Mouse (Mus musculus) stomach, embryonic 16.5 days (tissue): ENCODE measurements around the gene Rab29. TPM values are rescaled to one million over a fixed set of nuclear protein-coding genes. Genes with fewer than 3 reads are reported as not detected.

Source experiments
- ATAC-seq: fragments of 200-750 bp; cut with Nextera tagmentation; 2 replicates; pipeline ENCODE4 v1.8.0; 2017; ENCODE audit warnings: moderate number of reproducible peaks, moderate TSS enrichment; ENCODE audit not compliant: insufficient read depth, low FRiP score
- H3K27ac ChIP-seq: fragments of 300-500 bp; sonication (generic); 2 replicates; pipeline ENCODE4 v1.5.1; 2014; ENCODE audit warnings: low read length
- H3K27me3 ChIP-seq: fragments of 300-500 bp; sonication (generic); 2 replicates; pipeline ENCODE4 v1.6.1; 2014; ENCODE audit warnings: low read length, control low read depth, mixed read lengths; ENCODE audit not compliant: control insufficient read depth, insufficient read depth
- H3K36me3 ChIP-seq: fragments of 300-500 bp; sonication (generic); 2 replicates; pipeline ENCODE4 v1.6.1; 2014; ENCODE audit warnings: low read length; ENCODE audit not compliant: control insufficient read depth, insufficient read depth
- H3K4me1 ChIP-seq: fragments of 300-500 bp; sonication (generic); 2 replicates; pipeline ENCODE4 v1.6.1; 2014; ENCODE audit warnings: low read length, control low read depth, mixed read lengths; ENCODE audit not compliant: control insufficient read depth, insufficient read depth
- H3K4me2 ChIP-seq: fragments of 300-500 bp; sonication (generic); 2 replicates; pipeline ENCODE4 v1.6.1; 2014; ENCODE audit warnings: low read depth, low read length, mixed read lengths
- H3K4me3 ChIP-seq: fragments of 300-500 bp; sonication (generic); replicated peaks from 2 replicates; pipeline ENCODE4 v1.5.1; 2014; ENCODE audit warnings: mild to moderate bottlenecking, low read length
- H3K9ac ChIP-seq: fragments of 300-500 bp; sonication (generic); 2 replicates; pipeline ENCODE4 v1.6.1; 2014; ENCODE audit warnings: low read length
- H3K9me3 ChIP-seq: fragments of 300-500 bp; sonication (generic); replicated peaks from 2 replicates; pipeline ENCODE4 v1.6.1; 2016; ENCODE audit warnings: low read length, control low read depth; ENCODE audit not compliant: control insufficient read depth
- WGBS: fragments of 180-500 bp; shearing (Covaris S2); extraction: QIAGEN DNeasy Blood & Tissue Kit; methylation state at CpG from one replicate; pipeline ENCODE4 v1.1.7; 2014; 5-methylcytosine and 5-hydroxymethylcytosine counted together
- polyA plus RNA-seq: library from polyadenylated mRNA; unstranded; fragments of >200 nt; fragmentation: Nextera tagmentation; extraction: Ambion mirVana; gene quantifications from 2 replicates; pipeline ENCODE4 v1.2.1, GENCODE M21; 2015

Gene Rab29
- polyA plus RNA-seq, 1 experiment from 2014 or later: 28.6 TPM

DNA sequence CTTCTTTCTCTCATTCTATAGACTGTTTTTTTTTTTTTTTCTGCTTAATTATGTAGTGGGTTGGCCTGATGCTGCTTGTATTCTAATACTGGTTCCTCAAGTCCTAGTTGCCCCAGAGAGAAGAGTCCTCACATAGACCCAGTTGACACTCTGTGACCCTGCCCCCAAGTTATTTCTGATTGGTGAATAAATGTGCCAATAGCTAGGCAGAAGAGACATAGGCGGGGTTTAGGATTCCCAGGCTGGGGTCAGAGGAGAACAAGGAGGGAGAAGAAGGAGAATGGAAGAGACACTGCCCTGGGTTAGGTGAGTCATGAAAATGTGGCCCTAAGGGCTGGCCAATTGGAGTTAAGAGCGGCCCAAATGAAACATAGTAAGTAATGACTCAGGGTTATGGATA, 12.8 kb downstream of the Rab29 start:
- H3K4me2 ChIP-seq: no peak overlapping the region
- H3K27me3 ChIP-seq: no peaks in the 10 kb centered on the region
- H3K4me1 ChIP-seq: no peaks in the 10 kb centered on the region
- no peak overlapping the region for H3K27ac ChIP-seq
- H3K9ac ChIP-seq: no peak overlapping the region
- 71% methylated on average over 2 of the region's 2 CpGs for WGBS
- H3K36me3 ChIP-seq: no peaks in the 10 kb centered on the region
- no peak overlapping the region for H3K4me3 ChIP-seq
- ATAC-seq: no peak
- H3K9me3 ChIP-seq: no peaks in the 10 kb centered on the region

DNA sequence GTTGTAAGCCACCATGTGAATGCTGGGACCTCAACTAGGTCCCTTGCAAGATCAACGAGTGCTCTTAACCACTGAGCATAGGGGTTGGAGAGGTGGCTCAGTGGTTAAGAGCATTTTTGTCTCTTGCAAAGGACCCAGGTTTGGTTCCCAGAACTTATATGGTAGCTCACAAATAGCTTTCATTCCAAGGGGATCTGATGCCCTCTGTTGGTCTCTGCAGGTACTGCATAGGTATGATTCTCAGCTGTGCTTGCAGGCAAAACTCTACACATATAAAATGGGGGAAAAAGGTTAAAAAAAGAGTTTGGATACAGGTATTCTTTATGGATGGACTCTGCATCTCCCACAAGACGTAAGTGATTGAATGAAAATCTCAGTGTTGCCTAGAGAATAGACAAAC, 15.8 kb downstream of the Rab29 start:
- H3K9me3 ChIP-seq: no peaks in the 10 kb centered on the region
- no peaks in the 10 kb centered on the region for H3K27me3 ChIP-seq
- H3K4me2 ChIP-seq: no peak overlapping the region
- no peak overlapping the region for H3K4me3 ChIP-seq
- H3K9ac ChIP-seq: no peak overlapping the region
- no peak for ATAC-seq
- no peak overlapping the region for H3K27ac ChIP-seq
- H3K36me3 ChIP-seq: no peaks in the 10 kb centered on the region
- 59% methylated on average over 2 of the region's 2 CpGs for WGBS
- H3K4me1 ChIP-seq: no peaks in the 10 kb centered on the region

DNA sequence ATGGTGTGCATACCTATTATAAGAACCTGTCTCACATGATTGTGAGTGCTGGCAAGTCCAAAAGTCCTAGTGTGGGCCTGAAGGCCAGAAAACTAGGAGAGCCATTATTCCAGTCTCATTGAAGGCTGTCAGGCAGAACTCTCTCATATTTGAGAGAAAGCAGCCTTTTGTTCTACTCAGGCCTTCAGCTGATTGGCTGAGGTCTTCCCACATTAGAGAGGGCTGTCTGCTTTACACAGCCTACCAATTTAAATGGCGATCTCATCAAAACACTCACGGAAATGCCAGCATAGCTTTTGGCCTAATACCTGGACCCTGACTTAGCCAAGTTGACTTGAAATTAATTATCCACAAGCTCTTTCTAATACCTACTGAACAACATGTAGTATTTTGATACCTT, 19.1 kb downstream of the Rab29 start:
- 74% methylated on average over 2 of the region's 2 CpGs for WGBS
- H3K4me2 ChIP-seq: no peak overlapping the region
- no peaks in the 10 kb centered on the region for H3K27me3 ChIP-seq

DNA sequence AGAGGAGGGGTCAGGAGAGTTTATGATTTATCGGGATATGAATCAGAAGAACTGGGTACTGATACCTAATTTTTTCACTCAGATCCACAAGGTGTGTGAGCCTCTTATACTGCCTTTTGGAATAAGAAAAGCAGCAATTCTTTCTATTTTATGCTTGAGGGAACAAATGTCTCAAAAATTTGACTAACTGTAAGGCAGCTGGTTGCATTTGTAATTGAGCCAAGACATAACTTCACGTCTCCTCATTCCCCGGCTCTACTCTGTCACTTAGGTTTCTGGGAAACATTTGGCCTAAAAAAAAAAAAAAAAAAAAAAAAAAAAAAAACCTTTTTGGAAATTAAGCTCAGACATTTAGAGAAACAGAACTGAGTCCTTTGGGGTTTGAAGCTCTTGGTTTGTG, 19.6 kb downstream of the Rab29 start:
- Histone ChIP-seq H3K4me3 (no peak overlapping the region), H3K4me2 (no peak overlapping the region), H3K36me3 (no peaks in the 10 kb centered on the region), H3K27me3 (no peaks in the 10 kb centered on the region), H3K9ac (no peak overlapping the region), H3K9me3 (no peaks in the 10 kb centered on the region), H3K4me1 (no peaks in the 10 kb centered on the region), H3K27ac (no peak overlapping the region)
- no peak for ATAC-seq
- WGBS: 69% methylated on average over 3 of the region's 3 CpGs

More for the DNA sequence above, 19.1 kb downstream of the Rab29 start:
- no peaks in the 10 kb centered on the region for H3K9me3 ChIP-seq
- H3K27ac ChIP-seq: no peak overlapping the region
- no peaks in the 10 kb centered on the region for H3K36me3 ChIP-seq
- no peak overlapping the region for H3K4me3 ChIP-seq
- ATAC-seq: no peak
- H3K9ac ChIP-seq: no peak overlapping the region
- H3K4me1 ChIP-seq: no peaks in the 10 kb centered on the region

DNA sequence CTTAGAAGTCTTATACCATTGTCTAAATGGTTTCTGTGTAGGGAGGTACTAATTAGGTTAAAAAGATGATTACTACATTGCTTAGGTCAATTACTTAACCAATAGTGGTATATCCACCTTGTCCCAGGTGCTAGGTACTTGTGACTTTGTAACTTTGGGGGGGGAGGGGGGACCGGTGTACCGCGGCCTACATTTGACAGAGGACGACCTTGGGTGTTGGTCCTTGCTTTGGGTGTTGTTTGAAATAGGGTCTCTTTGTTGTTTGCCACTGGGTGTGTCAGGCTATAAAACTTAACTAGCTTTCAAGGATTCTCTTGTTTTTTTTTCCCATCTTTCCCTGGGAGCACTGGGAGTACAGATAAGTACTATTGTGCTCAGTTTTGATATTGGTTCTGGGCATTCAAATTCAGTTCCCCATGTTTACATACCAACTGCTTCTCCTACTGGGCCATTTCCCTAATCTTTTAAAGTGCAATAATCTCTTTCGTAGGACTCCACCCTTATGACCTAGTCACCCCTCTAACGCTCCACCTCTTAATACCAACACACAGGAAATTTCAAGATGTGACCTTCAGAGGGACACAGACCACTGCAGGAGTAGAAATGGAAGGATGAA, 23.1 kb downstream of the Rab29 start:
- Histone ChIP-seq H3K9ac (no peak overlapping the region), H3K36me3 (no peaks in the 10 kb centered on the region), H3K4me3 (no peak overlapping the region), H3K4me2 (no peak overlapping the region), H3K27ac (no peak overlapping the region), H3K27me3 (no peaks in the 10 kb centered on the region), H3K9me3 (no peaks in the 10 kb centered on the region), H3K4me1 (no peaks in the 10 kb centered on the region)
- 58% methylated on average over 6 of the region's 6 CpGs for WGBS
- ATAC-seq: peak; percentile 29; the same call in 1 of the 2 replicates

DNA sequence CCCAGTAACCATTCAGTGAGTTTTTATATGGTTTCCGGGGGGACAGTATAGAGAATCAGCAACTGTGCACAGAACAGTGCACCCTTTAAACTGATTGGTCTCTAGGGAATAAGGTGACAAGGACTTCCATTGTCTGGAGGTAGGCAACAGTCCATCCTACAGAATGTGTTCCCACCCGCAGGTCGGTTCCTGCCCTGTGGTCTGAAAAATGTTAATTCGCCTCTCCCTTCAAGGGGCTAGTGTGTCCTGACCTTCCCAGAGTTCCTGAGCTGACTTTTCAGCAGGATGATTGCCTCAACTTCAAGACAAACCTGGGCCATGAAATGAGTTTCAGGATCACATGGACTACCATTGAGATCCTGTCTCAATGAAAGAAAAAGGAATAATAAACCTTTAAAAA, 24.4 kb downstream of the Rab29 start:
- Histone ChIP-seq H3K4me1 (no peaks in the 10 kb centered on the region), H3K9me3 (no peaks in the 10 kb centered on the region), H3K27me3 (no peaks in the 10 kb centered on the region), H3K9ac (no peak overlapping the region), H3K36me3 (no peaks in the 10 kb centered on the region), H3K4me2 (no peak overlapping the region), H3K27ac (no peak overlapping the region), H3K4me3 (no peak overlapping the region)
- WGBS: 71% methylated on average over 4 of the region's 4 CpGs
- ATAC-seq: no peak

DNA sequence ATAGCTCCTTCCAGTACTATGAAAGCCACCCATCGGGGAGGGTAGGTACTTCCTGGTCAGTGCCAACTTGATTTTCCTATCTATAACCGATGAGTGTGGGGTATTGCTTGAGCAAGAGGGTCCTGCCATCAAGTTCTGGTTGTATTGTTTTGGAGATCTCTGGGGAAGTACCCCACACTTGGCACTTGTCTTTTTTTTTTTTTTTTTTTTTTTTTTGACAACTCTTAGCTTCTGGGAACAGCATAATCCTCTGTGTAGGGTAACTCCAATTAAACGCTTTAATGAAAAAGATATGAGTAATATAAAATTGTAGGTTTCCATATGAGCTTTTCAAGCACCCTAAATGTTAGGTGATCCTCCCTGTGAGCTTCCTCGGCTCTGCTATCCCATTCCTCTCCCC, 35.7 kb downstream of the Rab29 start:
- H3K4me2 ChIP-seq: no peak overlapping the region
- H3K4me3 ChIP-seq: no peak overlapping the region
- no peak overlapping the region for H3K27ac ChIP-seq
- H3K9ac ChIP-seq: no peak overlapping the region
- H3K36me3 ChIP-seq: no peaks in the 10 kb centered on the region
- H3K27me3 ChIP-seq: no peaks in the 10 kb centered on the region
- ATAC-seq: no peak
- WGBS: 85% methylated on average over 4 of the region's 4 CpGs
- H3K9me3 ChIP-seq: no peaks in the 10 kb centered on the region
- H3K4me1 ChIP-seq: no peaks in the 10 kb centered on the region

DNA sequence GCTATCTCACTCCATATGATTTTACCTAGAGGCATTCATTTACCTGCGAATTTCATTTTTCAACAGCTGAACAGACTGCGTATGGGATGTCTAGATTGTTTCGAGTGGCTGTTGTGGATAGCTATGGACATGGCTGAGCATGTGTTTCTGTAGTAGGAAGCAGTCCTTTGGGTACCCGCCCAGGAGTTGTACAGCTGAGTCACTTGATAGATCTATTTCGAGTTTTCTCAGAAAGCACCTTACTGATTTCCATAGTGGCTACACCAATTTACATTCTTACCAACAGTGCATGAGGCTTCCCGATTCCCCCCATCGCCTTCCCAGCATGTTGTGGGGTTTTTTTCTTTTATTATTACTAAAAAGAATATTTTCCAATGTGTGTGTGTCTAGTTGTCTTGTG, 36.2 kb downstream of the Rab29 start:
- H3K27me3 ChIP-seq: no peaks in the 10 kb centered on the region
- no peak overlapping the region for H3K9ac ChIP-seq
- no peaks in the 10 kb centered on the region for H3K4me1 ChIP-seq
- H3K27ac ChIP-seq: no peak overlapping the region
- WGBS: 89% methylated on average over 7 of the region's 7 CpGs
- H3K4me2 ChIP-seq: no peak overlapping the region
- H3K9me3 ChIP-seq: no peaks in the 10 kb centered on the region
- no peaks in the 10 kb centered on the region for H3K36me3 ChIP-seq
- H3K4me3 ChIP-seq: no peak overlapping the region
- no peak for ATAC-seq

DNA sequence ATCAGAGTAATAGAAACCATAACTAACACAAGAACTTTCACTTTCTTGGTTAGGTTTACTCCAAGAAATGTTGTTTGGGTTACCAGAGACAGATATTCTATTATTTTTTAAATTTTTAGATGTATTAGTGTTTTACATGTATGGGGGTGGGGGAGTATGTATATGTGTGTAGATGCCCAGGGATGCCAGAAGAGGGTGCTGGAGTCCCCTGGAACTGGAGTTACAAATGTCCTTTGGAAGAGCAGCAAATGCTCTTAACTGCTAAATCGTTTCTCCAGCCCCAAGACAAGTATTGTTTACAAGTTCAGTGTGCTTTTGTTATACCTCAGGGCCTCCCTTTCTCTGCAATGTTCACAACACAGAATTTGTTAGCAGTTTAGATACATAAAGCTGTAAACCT, 38.5 kb downstream of the Rab29 start:
- ATAC-seq: no peak
- WGBS: 4% methylated on average over 1 of the region's 1 CpGs
- Histone ChIP-seq H3K4me2 (no peak overlapping the region), H3K4me1 (no peaks in the 10 kb centered on the region), H3K4me3 (no peak overlapping the region), H3K36me3 (no peaks in the 10 kb centered on the region), H3K27ac (no peak overlapping the region), H3K9me3 (no peaks in the 10 kb centered on the region), H3K27me3 (no peaks in the 10 kb centered on the region), H3K9ac (no peak overlapping the region)

DNA sequence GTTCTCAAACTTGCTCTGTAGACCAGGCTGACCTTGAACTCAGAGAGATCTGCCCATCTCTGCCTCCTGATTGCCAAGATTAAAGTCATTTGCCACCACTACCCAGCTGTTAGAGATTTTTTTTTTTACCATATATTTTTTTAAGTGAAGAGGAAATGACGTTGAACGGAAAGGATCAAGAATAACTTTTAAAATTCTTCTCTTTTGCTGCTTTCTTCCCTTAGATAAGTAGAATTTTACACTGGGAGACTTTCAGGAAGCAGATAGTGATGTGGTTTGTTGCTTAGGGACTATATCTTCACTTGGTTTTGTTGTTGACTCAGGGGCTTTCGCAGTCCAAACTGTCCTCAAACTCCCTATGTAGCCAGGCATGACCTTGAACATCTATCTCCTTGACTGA, 41.4 kb downstream of the Rab29 start:
- Histone ChIP-seq H3K9ac (no peak overlapping the region), H3K4me3 (no peak overlapping the region), H3K27me3 (no peaks in the 10 kb centered on the region), H3K4me2 (no peak overlapping the region), H3K9me3 (no peaks in the 10 kb centered on the region), H3K36me3 (no peaks in the 10 kb centered on the region), H3K4me1 (peaks cover 12% of the 10 kb centered on the region), H3K27ac (no peak overlapping the region)
- ATAC-seq: no peak
- 84% methylated on average over 3 of the region's 3 CpGs for WGBS
